Mouse (Mus musculus) C2C12 (cell line): ENCODE data around the gene Vti1a.

Experiments
- CTCF ChIP-seq: IDR thresholded peaks from one replicate; pipeline ENCODE4 v1.5.1; 2011; ENCODE audit not compliant: control insufficient read depth, insufficient read depth, insufficient read length
- FOSL1 ChIP-seq: IDR thresholded peaks from one replicate; pipeline ENCODE4 v1.8.0; 2011; ENCODE audit warnings: mild to moderate bottlenecking, low read length; ENCODE audit not compliant: poor library complexity, insufficient read depth, severe bottlenecking
- MAX ChIP-seq: IDR thresholded peaks from one replicate; pipeline ENCODE4 v1.6.1; 2011; ENCODE audit warnings: mild to moderate bottlenecking, control low read depth
- MYOD1 ChIP-seq: IDR thresholded peaks from one replicate; pipeline ENCODE4 v1.6.1; 2011; ENCODE audit warnings: low read depth; ENCODE audit not compliant: control insufficient read depth, insufficient read length
- MYOG ChIP-seq: IDR thresholded peaks from one replicate; pipeline ENCODE4 v1.6.1; 2011; ENCODE audit not compliant: control insufficient read depth, insufficient read length; ENCODE audit errors: extremely low read depth
- USF1 ChIP-seq: IDR thresholded peaks from one replicate; pipeline ENCODE4 v1.6.1; 2011; ENCODE audit warnings: low read depth, mild to moderate bottlenecking, control low read depth, moderate library complexity

- TF ChIP-seq CTCF (no peak), USF1 (no peak), MYOD1 (no peak), MAX (no peak), MYOG (no peak), FOSL1 (no peak)
Measured at GRCm38 (mm10) chr19:55609806-55610205, 293.7 kb downstream of the Vti1a start.
